Comparison of ENCODE assay signal across 14 mouse cellular contexts in genomic region chr6:53972238-53972743, GRCm38 (mm10). TPM values are rescaled to one million over a fixed set of nuclear protein-coding genes. Genes with fewer than 3 reads are reported as not detected.
DNase-seq lines count a peak whose midpoint lies in the region; ATAC-seq lines count a peak whose summit lies in the region.
"Had no signal": no experiment of that assay in that cellular context is flagged by ENCODE, and none has a peak within 500 bp of the region (broad histone marks: within the 10 kb centered on the region; RNA-seq: fewer than 3 reads in every experiment).

No protein-coding gene starts in this region.

- H3K4me1 ChIP-seq in neural tube, embryonic 13.5 days (replicated peaks): peaks cover 37% of the 10 kb centered on the region
- peaks cover 16% of the 10 kb centered on the region for H3K4me1 ChIP-seq in neural tube, embryonic 15.5 days
- H3K4me1 ChIP-seq in hindbrain, embryonic 14.5 days (replicated peaks; ENCODE audit: control insufficient read depth, insufficient read depth, low read length): peaks cover 13% of the 10 kb centered on the region
- H3K4me1 ChIP-seq: liver, embryonic 15.5 days had no signal

- H3K27ac ChIP-seq in neural tube, embryonic 13.5 days (replicated peaks): 0 out of 2 replicates have a peak overlapping the region, but pooled peaks have one; percentile 20
- H3K27ac ChIP-seq in neural tube, embryonic 15.5 days (replicated peaks): no peak overlapping the region
- no peak overlapping the region for H3K27ac ChIP-seq in hindbrain, embryonic 14.5 days
- H3K27ac ChIP-seq: limb, embryonic 10.5 days; liver, embryonic 15.5 days had no signal

- WGBS in neural tube, embryonic 13.5 days: 49% methylated on average over 12 of the region's 12 CpGs
- WGBS in neural tube, embryonic 15.5 days: 48% methylated on average over 12 of the region's 12 CpGs
- 35% methylated on average over 12 of the region's 12 CpGs for WGBS in hindbrain, embryonic 14.5 days

- H3K9ac ChIP-seq in neural tube, embryonic 13.5 days: no peak overlapping the region
- no peak overlapping the region for H3K9ac ChIP-seq in neural tube, embryonic 15.5 days (replicated peaks)
- no peak overlapping the region for H3K9ac ChIP-seq in hindbrain, embryonic 14.5 days
- H3K9ac ChIP-seq: liver, embryonic 15.5 days had no signal

- H3K36me3 ChIP-seq in neural tube, embryonic 13.5 days: no peaks in the 10 kb centered on the region
- no peaks in the 10 kb centered on the region for H3K36me3 ChIP-seq in neural tube, embryonic 15.5 days
- H3K36me3 ChIP-seq in hindbrain, embryonic 14.5 days (replicated peaks; ENCODE audit: control insufficient read depth, insufficient read depth): no peaks in the 10 kb centered on the region
- H3K36me3 ChIP-seq: limb, embryonic 10.5 days; liver, embryonic 15.5 days had no signal

- peak; percentile 27 for DNase-seq in cerebellum, adult 11 months
- no peak for DNase-seq in hindbrain, embryonic 14.5 days (ENCODE audit: low spot score)
- DNase-seq in retina, postnatal 7 days (ENCODE audit: low read depth, low spot score): peak; percentile 38
- no peak for DNase-seq in spleen, adult 12 weeks (ENCODE audit: low spot score)
- DNase-seq in right cerebral cortex, postnatal 4 days: no peak
- DNase-seq: adrenal gland, postnatal 10 days; kidney, adult 8-10 months; layer of hippocampus, adult 9-11 months had no signal

- ATAC-seq in cerebellum, adult (ENCODE audit: insufficient number of reproducible peaks, low FRiP score, low TSS enrichment): no peak
- no peak for ATAC-seq in neural tube, embryonic 13.5 days (ENCODE audit: low read depth)
- ATAC-seq in neural tube, embryonic 15.5 days (ENCODE audit: low FRiP score): no peak
- ATAC-seq in hindbrain, embryonic 14.5 days (ENCODE audit: low FRiP score): 0 out of 2 replicates have a peak, but pooled peaks have one; percentile 43

- H3K27me3 ChIP-seq in neural tube, embryonic 13.5 days: no peaks in the 10 kb centered on the region
- H3K27me3 ChIP-seq in neural tube, embryonic 15.5 days (replicated peaks): 0 out of 2 replicates have a peak, but pooled peaks cover 4% of the 10 kb centered on the region
- no peaks in the 10 kb centered on the region for H3K27me3 ChIP-seq in hindbrain, embryonic 14.5 days (ENCODE audit: control insufficient read depth, insufficient read depth, low read length)
- H3K27me3 ChIP-seq: liver, embryonic 15.5 days had no signal

- H3K4me2 ChIP-seq in neural tube, embryonic 13.5 days: no peak overlapping the region
- H3K4me2 ChIP-seq in neural tube, embryonic 15.5 days: no peak overlapping the region
- no peak overlapping the region for H3K4me2 ChIP-seq in hindbrain, embryonic 14.5 days (replicated peaks)
- H3K4me2 ChIP-seq: liver, embryonic 15.5 days had no signal

- H3K9me3 ChIP-seq in neural tube, embryonic 13.5 days: no peaks in the 10 kb centered on the region
- H3K9me3 ChIP-seq in neural tube, embryonic 15.5 days (replicated peaks): no peaks in the 10 kb centered on the region
- no peaks in the 10 kb centered on the region for H3K9me3 ChIP-seq in hindbrain, embryonic 14.5 days (ENCODE audit: control insufficient read depth, low read length)
- H3K9me3 ChIP-seq: limb, embryonic 10.5 days; liver, embryonic 15.5 days had no signal

- no peak overlapping the region for H3K4me3 ChIP-seq in neural tube, embryonic 13.5 days
- H3K4me3 ChIP-seq in neural tube, embryonic 15.5 days (replicated peaks): no peak overlapping the region
- no peak overlapping the region for H3K4me3 ChIP-seq in hindbrain, embryonic 14.5 days (replicated peaks; ENCODE audit: low read length)
- H3K4me3 ChIP-seq: limb, embryonic 10.5 days; liver, embryonic 15.5 days had no signal

RNA-seq across cellular contexts. Expression of gene Cpvl, which starts 6.2 kb away (rescaled TPM):
- not detected in 2 replicates for polyA plus RNA-seq in neural tube, embryonic 13.5 days (2015; fragmentation: Nextera tagmentation; extraction: Ambion mirVana)
- 0.10 TPM in 1 of 2 replicates, not detected in the other for polyA plus RNA-seq in neural tube, embryonic 15.5 days (2015; fragmentation: Nextera tagmentation; extraction: Ambion mirVana)
- not detected in 2 replicates for polyA plus RNA-seq in hindbrain, embryonic 14.5 days (2014; fragmentation: Nextera tagmentation; extraction: Ambion mirVana)
- polyA plus RNA-seq: embryonic facial prominence, embryonic 14.5 days; liver, embryonic 15.5 days had no signal

Comparison
In these comparisons a context has a peak if more than half of its experiments do, and no peak if none do; other contexts are left out.
1. DNase-seq: peak in cerebellum, adult 11 months (single experiment) and retina, postnatal 7 days (single experiment); none in hindbrain, embryonic 14.5 days (single experiment), spleen, adult 12 weeks (single experiment) and right cerebral cortex, postnatal 4 days (single experiment).